Comparison of ENCODE assay signal across 33 mouse cellular contexts in genomic region chrX:21586030-21586429, GRCm38 (mm10).
"Had no signal": no experiment of that assay in that cellular context is flagged by ENCODE, and none has a peak within 500 bp of the region (broad histone marks: within the 10 kb centered on the region; RNA-seq: fewer than 3 reads in every experiment).

No protein-coding gene starts in this region.

- DNase-seq: heart, postnatal 10 days; heart, postnatal 14 days; heart, postnatal 36 days; heart, postnatal 4 days; kidney, adult 11 months; kidney, adult 18-20 months; kidney, adult 2 months; kidney, adult 8-10 months; kidney, adult 9 months; kidney, postnatal 10 days; kidney, postnatal 14 days; kidney, postnatal 25 days; kidney, postnatal 36 days; kidney, postnatal 4 days; layer of hippocampus, adult 9-11 months; layer of hippocampus, postnatal 36 days had no signal

- ATAC-seq: hindbrain, embryonic 16.5 days; hindbrain, postnatal 0 days; inflammation-experienced regulatory T-cells, adult 6 months had no signal

- H3K36me3 ChIP-seq: heart, embryonic 10.5 days; heart, embryonic 12.5 days; heart, embryonic 13.5 days; heart, embryonic 15.5 days; hindbrain, embryonic 10.5 days; hindbrain, embryonic 12.5 days; hindbrain, embryonic 13.5 days; hindbrain, embryonic 15.5 days; kidney, embryonic 15.5 days had no signal

- H3K4me1 ChIP-seq: heart, embryonic 10.5 days; heart, embryonic 12.5 days; heart, embryonic 13.5 days; heart, embryonic 15.5 days; hindbrain, embryonic 10.5 days; hindbrain, embryonic 12.5 days; hindbrain, embryonic 13.5 days; hindbrain, embryonic 15.5 days; kidney, embryonic 15.5 days had no signal

- H3K9me3 ChIP-seq: heart, embryonic 10.5 days; heart, embryonic 12.5 days; heart, embryonic 13.5 days; heart, embryonic 15.5 days; hindbrain, embryonic 10.5 days; hindbrain, embryonic 12.5 days; hindbrain, embryonic 13.5 days; hindbrain, embryonic 15.5 days; kidney, embryonic 15.5 days had no signal

- H3K9ac ChIP-seq: heart, embryonic 12.5 days; heart, embryonic 13.5 days; heart, embryonic 15.5 days; hindbrain, embryonic 12.5 days; hindbrain, embryonic 13.5 days; hindbrain, embryonic 14.5 days; hindbrain, embryonic 15.5 days; kidney, embryonic 15.5 days had no signal

- H3K4me3 ChIP-seq: heart, embryonic 10.5 days; heart, embryonic 12.5 days; heart, embryonic 13.5 days; heart, embryonic 15.5 days; hindbrain, embryonic 10.5 days; hindbrain, embryonic 12.5 days; hindbrain, embryonic 13.5 days; hindbrain, embryonic 15.5 days; kidney, embryonic 15.5 days; layer of hippocampus, adult 2 months; left cerebral cortex, adult 2 months had no signal

- H3K27ac ChIP-seq: heart, embryonic 10.5 days; heart, embryonic 13.5 days; heart, embryonic 15.5 days; hindbrain, embryonic 10.5 days; hindbrain, embryonic 12.5 days; hindbrain, embryonic 13.5 days; hindbrain, embryonic 14.5 days; hindbrain, embryonic 15.5 days; hindbrain, postnatal 0 days; kidney, embryonic 15.5 days; kidney, postnatal 0 days; layer of hippocampus, adult 2 months; left cerebral cortex, adult 2 months had no signal

- H3K4me2 ChIP-seq: heart, embryonic 11.5 days; heart, embryonic 12.5 days; heart, embryonic 13.5 days; heart, embryonic 15.5 days; hindbrain, embryonic 12.5 days; hindbrain, embryonic 13.5 days; hindbrain, embryonic 14.5 days; hindbrain, embryonic 15.5 days; kidney, embryonic 15.5 days had no signal

- H3K27me3 ChIP-seq: heart, embryonic 12.5 days; heart, embryonic 13.5 days; heart, embryonic 15.5 days; hindbrain, embryonic 12.5 days; hindbrain, embryonic 13.5 days; hindbrain, embryonic 15.5 days; kidney, embryonic 15.5 days had no signal
